In the genomic region with DNA sequence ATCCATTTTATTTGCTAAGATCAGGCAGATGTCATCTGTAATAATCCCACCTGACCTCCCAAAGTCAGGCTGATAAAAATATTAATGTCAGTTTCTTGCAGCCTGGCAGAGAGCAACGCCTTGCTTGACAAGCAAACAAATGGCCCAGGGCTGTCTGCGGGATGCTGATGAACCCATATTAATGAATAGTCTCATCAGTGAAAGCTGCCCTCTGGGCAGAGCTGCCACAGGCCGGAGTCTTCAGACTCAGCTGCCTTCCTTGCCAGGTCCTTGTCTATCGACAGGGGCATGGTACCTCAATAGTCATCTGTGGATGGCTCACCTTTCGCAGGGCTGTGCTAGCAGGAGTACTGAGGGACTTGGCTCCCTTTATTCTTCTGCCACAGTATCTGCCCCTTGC, we compare ENCODE assay signal across 18 mouse cellular contexts.
"Had no signal": no experiment of that assay in that cellular context is flagged by ENCODE, and none has a peak within 500 bp of the region (broad histone marks: within the 10 kb centered on the region; RNA-seq: fewer than 3 reads in every experiment).

No protein-coding gene starts in this region.

- DNase-seq: lung, adult 18-20 months; lung, embryonic 14.5 days; lung, postnatal 10 days; lung, postnatal 4 days; right cerebral cortex, adult 18-20 months; right cerebral cortex, postnatal 25 days; right cerebral cortex, postnatal 4 days; spleen, adult 18-20 months; thymus, adult 18-20 months; thymus, postnatal 14 days; thymus, postnatal 36 days had no signal

- H3K9me3 ChIP-seq: liver, embryonic 12.5 days; midbrain, embryonic 10.5 days; neural tube, embryonic 13.5 days; neural tube, embryonic 15.5 days had no signal

- H3K9ac ChIP-seq: liver, embryonic 12.5 days; liver, embryonic 14.5 days; lung, embryonic 14.5 days; neural tube, embryonic 13.5 days; neural tube, embryonic 15.5 days had no signal

- H3K4me3 ChIP-seq: liver, embryonic 12.5 days; midbrain, embryonic 10.5 days; myocyte; neural tube, embryonic 13.5 days; neural tube, embryonic 15.5 days had no signal

- H3K27ac ChIP-seq: liver, embryonic 12.5 days; liver, embryonic 14.5 days; midbrain, embryonic 10.5 days; neural tube, embryonic 13.5 days; neural tube, embryonic 15.5 days had no signal

- ATAC-seq: liver, embryonic 12.5 days; midbrain, embryonic 16.5 days had no signal

- H3K27me3 ChIP-seq: liver, embryonic 12.5 days; neural tube, embryonic 13.5 days; neural tube, embryonic 15.5 days had no signal

- H3K4me1 ChIP-seq: liver, embryonic 12.5 days; midbrain, embryonic 10.5 days; neural tube, embryonic 13.5 days; neural tube, embryonic 15.5 days had no signal

- H3K4me2 ChIP-seq: liver, embryonic 12.5 days; lung, embryonic 14.5 days; neural tube, embryonic 13.5 days; neural tube, embryonic 15.5 days had no signal

- H3K36me3 ChIP-seq: liver, embryonic 12.5 days; midbrain, embryonic 10.5 days; neural tube, embryonic 13.5 days; neural tube, embryonic 15.5 days had no signal
